Mouse (Mus musculus): ENCODE results near the gene Zfp536. TPM values are rescaled to one million over a fixed set of nuclear protein-coding genes. Genes with fewer than 3 reads are reported as not detected.

The Zfp536 gene
- polyA plus RNA-seq, 1 experiment from 2014 or later: 3.2 TPM

DNA sequence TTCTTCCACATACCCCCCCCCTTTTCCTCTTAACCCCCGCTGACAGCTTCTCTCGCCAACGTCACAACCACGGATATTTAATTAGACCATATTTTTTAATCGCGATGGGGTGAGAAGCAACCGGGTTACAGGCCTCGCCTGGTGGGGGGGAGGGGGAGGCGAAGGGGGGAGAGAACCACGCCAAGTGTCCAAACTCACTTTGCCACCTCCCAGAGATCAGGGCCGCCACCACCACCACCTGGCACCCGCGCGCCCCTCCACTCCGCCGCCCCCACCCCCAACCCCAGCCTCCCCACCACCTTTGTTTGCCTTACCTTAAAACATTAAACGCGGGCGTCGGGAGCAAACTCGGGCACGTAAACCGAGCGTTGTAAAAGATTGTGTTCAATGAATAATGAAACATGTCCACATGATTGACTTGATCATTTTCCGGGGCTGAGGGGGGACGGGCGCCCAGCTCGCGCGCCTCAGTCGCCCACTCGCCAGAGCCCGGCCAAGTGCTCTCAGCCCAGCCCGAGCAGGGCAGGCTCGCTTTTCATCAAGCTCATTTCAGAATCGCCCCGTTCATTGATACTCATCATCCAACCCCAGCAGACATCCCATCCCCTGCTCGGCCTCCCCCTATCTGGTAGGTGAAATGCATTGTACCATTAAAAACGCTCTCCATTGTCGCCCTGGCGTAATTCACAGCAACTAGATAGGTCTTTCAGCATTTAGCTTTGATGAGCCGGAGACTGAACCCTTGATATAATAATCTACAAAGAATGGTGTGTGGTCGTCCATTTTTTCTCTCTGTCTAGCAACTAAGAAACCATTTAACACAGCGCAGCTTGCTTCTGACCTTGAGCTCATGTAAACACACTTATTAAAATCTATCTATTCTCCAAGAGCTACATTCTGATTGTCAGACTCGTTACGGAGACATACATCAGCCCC lies 797 bp downstream of the Zfp536 start:
- H3K4me3 ChIP-seq (ENCODE audit: low read depth, low read length): peak overlapping the region; percentile 51
- DNase-seq (ENCODE audit: low spot score): no peak
- H3K9me3 ChIP-seq (ENCODE audit: low read length): no peaks in the 10 kb centered on the region
- H3K36me3 ChIP-seq (ENCODE audit: insufficient read depth, low read length): no peaks in the 10 kb centered on the region
- peaks cover 9% of the 10 kb centered on the region; the same call in 1 of the 2 replicates for H3K4me1 ChIP-seq (ENCODE audit: insufficient read depth, low read depth, low read length)
- H3K4me2 ChIP-seq (replicated peaks; ENCODE audit: low read depth, low read length): peak overlapping the region; percentile 75
- peaks cover 62% of the 10 kb centered on the region for H3K27me3 ChIP-seq (replicated peaks; ENCODE audit: insufficient read depth, low read length)
- H3K9ac ChIP-seq (replicated peaks; ENCODE audit: low read depth): no peak overlapping the region
- under 1% methylated on average over 46 of the region's 46 CpGs for WGBS
- no peak for ATAC-seq
- no peak overlapping the region for H3K27ac ChIP-seq (ENCODE audit: low read length)
- no peak for TF ChIP-seq EP300 (IDR thresholded peaks at IDR 0.05)
- no peak for TF ChIP-seq CTCF (IDR thresholded peaks at IDR 0.05)

DNA sequence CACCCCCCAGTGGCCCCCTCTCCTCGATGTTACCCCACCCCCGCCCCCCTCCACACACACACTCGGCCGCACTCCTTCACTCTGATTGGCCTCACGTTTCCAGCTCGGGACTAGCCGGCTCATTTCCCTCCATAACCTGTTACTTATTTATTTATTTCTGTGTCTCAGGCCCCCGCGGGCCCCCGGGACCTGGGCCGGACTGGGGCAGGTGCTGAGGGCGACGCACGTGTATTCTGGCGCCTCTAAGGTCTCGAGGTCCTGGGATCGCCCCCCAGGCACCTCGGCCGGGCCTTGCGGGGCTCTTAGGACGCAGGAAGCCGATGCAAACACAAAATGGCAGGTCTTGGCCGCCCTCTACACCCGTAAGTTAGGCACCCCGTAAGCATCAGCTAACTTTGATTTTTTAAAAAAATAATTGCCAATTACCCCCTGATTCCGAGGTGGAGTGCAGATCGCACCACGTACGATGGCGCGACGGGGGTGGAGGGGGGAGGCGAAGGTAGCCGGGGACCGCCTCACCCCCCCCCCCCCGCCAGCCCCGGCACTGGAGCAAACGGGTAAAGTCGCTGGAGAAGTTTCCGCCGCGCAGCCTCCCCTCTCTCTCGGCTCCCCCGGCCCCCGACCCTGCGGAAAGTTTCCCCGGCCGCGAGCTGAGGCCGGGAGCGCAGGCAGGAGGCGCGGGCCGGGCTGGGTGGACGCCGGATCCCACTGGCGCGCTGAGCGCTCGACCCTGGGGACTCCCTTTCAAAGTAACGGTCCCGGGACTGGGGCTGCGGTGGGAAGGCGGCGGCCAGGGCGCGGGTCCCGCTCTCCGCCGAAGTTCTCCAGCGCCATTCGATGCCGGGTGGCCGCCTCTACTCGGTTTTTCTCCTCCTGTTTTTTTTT lies 1.7 kb downstream of the Zfp536 start:
- TF ChIP-seq CTCF (IDR thresholded peaks at IDR 0.05) (no peak), EP300 (IDR thresholded peaks at IDR 0.05) (no peak)
- peak overlapping the region; percentile 51 for H3K4me3 ChIP-seq (ENCODE audit: low read depth, low read length)
- DNase-seq (ENCODE audit: low spot score) (no peak), ATAC-seq (0 out of 2 replicates have a peak, but pooled peaks have one; percentile 20)
- peak overlapping the region; percentile 75 for H3K4me2 ChIP-seq (replicated peaks; ENCODE audit: low read depth, low read length)
- no peaks in the 10 kb centered on the region for H3K9me3 ChIP-seq (ENCODE audit: low read length)
- no peaks in the 10 kb centered on the region for H3K36me3 ChIP-seq (ENCODE audit: insufficient read depth, low read length)
- WGBS: under 1% methylated on average over 49 of the region's 75 CpGs
- no peak overlapping the region for H3K9ac ChIP-seq (replicated peaks; ENCODE audit: low read depth)
- no peak overlapping the region for H3K27ac ChIP-seq (ENCODE audit: low read length)
- H3K4me1 ChIP-seq (ENCODE audit: insufficient read depth, low read depth, low read length): peaks cover 9% of the 10 kb centered on the region; the same call in 1 of the 2 replicates
- peaks cover 68% of the 10 kb centered on the region for H3K27me3 ChIP-seq (replicated peaks; ENCODE audit: insufficient read depth, low read length)

DNA sequence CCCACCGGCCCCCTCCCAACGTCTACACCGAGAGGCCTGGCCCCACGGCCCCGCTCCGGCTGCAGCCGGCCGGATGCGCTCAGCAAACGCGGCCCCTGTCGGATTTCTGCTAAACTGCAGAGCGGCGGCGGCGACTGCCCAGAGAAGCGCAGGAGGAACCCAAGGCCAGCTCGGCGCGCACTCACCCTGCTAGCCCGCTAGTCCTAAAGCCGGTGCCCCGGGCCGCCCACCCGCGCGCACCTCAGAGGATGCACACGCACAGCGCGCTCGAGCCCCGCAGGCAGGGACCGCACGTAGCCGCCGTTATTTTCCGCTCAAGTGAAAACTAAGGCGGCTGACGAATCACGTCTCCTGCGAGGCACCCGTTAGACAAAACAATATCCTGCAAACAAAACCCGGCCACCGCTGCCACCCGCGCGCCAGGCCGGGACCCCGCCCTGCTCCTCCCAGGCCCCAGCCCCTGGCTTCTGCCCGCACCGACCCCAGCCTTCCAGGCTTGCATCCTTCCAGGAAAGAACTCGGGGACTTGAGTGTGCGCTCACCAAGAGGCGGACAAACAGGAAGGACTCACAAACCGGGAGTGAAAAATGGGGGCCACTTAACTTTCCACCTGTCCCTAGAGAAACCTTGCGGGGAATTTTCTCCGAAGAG lies 2.9 kb downstream of the Zfp536 start:
- Histone ChIP-seq H3K9ac (replicated peaks; ENCODE audit: low read depth) (no peak overlapping the region), H3K36me3 (ENCODE audit: insufficient read depth, low read length) (no peaks in the 10 kb centered on the region), H3K4me1 (ENCODE audit: insufficient read depth, low read depth, low read length) (peaks cover 9% of the 10 kb centered on the region; the same call in 1 of the 2 replicates), H3K27ac (ENCODE audit: low read length) (no peak overlapping the region), H3K4me2 (replicated peaks; ENCODE audit: low read depth, low read length) (peak overlapping the region; percentile 75), H3K9me3 (ENCODE audit: low read length) (no peaks in the 10 kb centered on the region), H3K27me3 (replicated peaks; ENCODE audit: insufficient read depth, low read length) (peaks cover 68% of the 10 kb centered on the region), H3K4me3 (ENCODE audit: low read depth, low read length) (peak overlapping the region; percentile 43)
- peak; percentile 74 for ATAC-seq
- peak; percentile 68 for DNase-seq (ENCODE audit: low spot score)
- TF ChIP-seq EP300 (IDR thresholded peaks at IDR 0.05) (no peak), CTCF (IDR thresholded peaks at IDR 0.05) (peak; percentile 72)
- WGBS: under 1% methylated on average over 47 of the region's 57 CpGs

DNA sequence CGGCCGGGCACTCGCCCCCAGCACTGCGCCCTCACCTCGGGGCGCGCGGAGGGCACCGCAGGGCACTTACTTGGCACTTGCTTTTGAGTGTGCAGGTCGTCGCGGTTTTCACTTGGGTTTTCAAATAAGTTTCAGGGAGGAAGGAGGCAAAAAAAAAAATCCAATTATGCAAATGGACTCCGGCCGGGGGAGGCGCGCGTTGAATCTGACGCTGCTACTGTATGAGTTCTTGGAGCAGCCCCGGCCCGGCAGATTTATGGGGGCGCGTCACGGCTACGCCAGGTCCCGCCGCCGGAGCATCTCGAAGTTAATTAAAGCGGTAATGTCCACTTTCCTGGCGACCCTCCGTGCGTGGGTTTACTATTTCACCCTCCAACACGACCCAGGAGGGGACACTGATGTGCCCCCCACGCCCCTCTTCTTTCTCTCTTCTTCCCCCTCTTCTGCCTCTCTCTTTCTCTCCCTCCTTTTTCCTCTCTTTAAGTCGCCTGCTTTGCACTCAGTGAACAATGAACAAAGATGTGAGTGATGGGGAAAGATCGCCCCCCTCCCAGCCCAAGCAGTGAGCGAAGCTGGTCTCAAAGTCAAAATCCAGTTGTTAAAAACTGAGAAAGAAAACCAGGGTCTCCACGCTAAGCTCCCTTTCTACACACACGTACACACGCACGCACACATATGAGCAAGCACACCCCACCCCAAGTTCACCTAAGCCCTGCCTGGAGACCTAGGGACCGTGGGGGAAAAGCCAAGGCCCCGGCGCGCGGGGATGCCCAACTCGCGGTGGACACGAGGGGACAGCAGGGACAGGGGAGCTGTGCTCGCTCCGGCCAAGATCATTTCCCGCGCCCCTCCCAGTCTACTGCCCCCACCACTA lies 3.7 kb downstream of the Zfp536 start:
- peak; percentile 17 for DNase-seq (ENCODE audit: low spot score)

DNA sequence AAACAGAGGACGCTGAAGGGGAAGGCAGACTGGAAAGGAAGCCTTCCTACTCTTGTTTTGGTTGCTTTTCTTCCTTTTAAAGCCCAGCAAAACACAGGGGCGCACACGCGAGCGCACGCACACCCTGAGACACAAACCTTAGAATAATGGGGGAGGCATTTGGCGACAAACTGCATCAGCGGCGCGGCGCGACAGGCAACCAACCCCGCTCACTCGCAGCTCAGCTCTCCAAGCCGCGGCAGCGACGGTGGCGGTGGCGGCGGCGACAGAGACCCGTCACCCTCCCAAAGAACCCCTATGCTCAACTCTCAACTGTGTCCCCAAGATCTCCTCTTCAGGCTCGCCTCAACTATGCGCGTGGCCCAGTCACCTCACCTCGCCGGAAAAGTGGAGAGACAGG lies 4.4 kb downstream of the Zfp536 start:
- no peaks in the 10 kb centered on the region for H3K9me3 ChIP-seq (ENCODE audit: low read length)
- no peak for ATAC-seq
- no peaks in the 10 kb centered on the region for H3K36me3 ChIP-seq (ENCODE audit: insufficient read depth, low read length)
- H3K9ac ChIP-seq (replicated peaks; ENCODE audit: low read depth): no peak overlapping the region
- peak overlapping the region; percentile 43 for H3K4me3 ChIP-seq (ENCODE audit: low read depth, low read length)
- peaks cover 9% of the 10 kb centered on the region; the same call in 1 of the 2 replicates for H3K4me1 ChIP-seq (ENCODE audit: insufficient read depth, low read depth, low read length)
- 2% methylated on average over 28 of the region's 28 CpGs for WGBS
- TF ChIP-seq EP300 (IDR thresholded peaks at IDR 0.05) (no peak), CTCF (IDR thresholded peaks at IDR 0.05) (no peak)
- H3K27me3 ChIP-seq (replicated peaks; ENCODE audit: insufficient read depth, low read length): peaks cover 58% of the 10 kb centered on the region
- peak overlapping the region; percentile 75 for H3K4me2 ChIP-seq (replicated peaks; ENCODE audit: low read depth, low read length)
- DNase-seq (ENCODE audit: low spot score): no peak
- no peak overlapping the region for H3K27ac ChIP-seq (ENCODE audit: low read length)

More for the DNA sequence above, 3.7 kb downstream of the Zfp536 start:
- H3K4me2 ChIP-seq (replicated peaks; ENCODE audit: low read depth, low read length): peak overlapping the region; percentile 75
- no peak for TF ChIP-seq CTCF (IDR thresholded peaks at IDR 0.05)
- TF ChIP-seq EP300 (IDR thresholded peaks at IDR 0.05): no peak
- H3K27me3 ChIP-seq (replicated peaks; ENCODE audit: insufficient read depth, low read length): peaks cover 61% of the 10 kb centered on the region
- 0 out of 2 replicates have a peak, but pooled peaks have one; percentile 22 for ATAC-seq
- under 1% methylated on average over 50 of the region's 53 CpGs for WGBS
- H3K9me3 ChIP-seq (ENCODE audit: low read length): no peaks in the 10 kb centered on the region
- no peaks in the 10 kb centered on the region for H3K36me3 ChIP-seq (ENCODE audit: insufficient read depth, low read length)
- H3K4me3 ChIP-seq (ENCODE audit: low read depth, low read length): peak overlapping the region; percentile 43
- H3K4me1 ChIP-seq (ENCODE audit: insufficient read depth, low read depth, low read length): peaks cover 9% of the 10 kb centered on the region; the same call in 1 of the 2 replicates
- no peak overlapping the region for H3K9ac ChIP-seq (replicated peaks; ENCODE audit: low read depth)
- no peak overlapping the region for H3K27ac ChIP-seq (ENCODE audit: low read length)

Data from lung, postnatal 0 days (tissue).